Mouse (Mus musculus) thymus, adult 2 months (tissue): ENCODE data around the gene Sox18. TPM values are rescaled to one million over a fixed set of nuclear protein-coding genes. Genes with fewer than 3 reads are reported as not detected.
A peak's percentile ranks its signal among the peaks of the same experiment; 100 is the strongest.

ENCODE experiments used
- DNase-seq: peaks from one replicate; pipeline ENCODE4 v3.0.0; 2021
- H3K27ac ChIP-seq: fragments of 200-500 bp; 2 replicates; pipeline ENCODE4 v1.5.1; 2012; ENCODE audit warnings: low read length, control low read depth; ENCODE audit not compliant: control insufficient read depth, insufficient read depth
- H3K27me3 ChIP-seq: fragments of 200-500 bp; 2 replicates; pipeline ENCODE4 v1.6.1; 2012; ENCODE audit warnings: mild to moderate bottlenecking, low read length, moderate library complexity, mixed read lengths; ENCODE audit not compliant: control insufficient read depth, insufficient read depth
- H3K36me3 ChIP-seq: fragments of 200-500 bp; 2 replicates; pipeline ENCODE4 v1.6.1; 2012; ENCODE audit warnings: mild to moderate bottlenecking, low read length, moderate library complexity; ENCODE audit not compliant: control insufficient read depth, insufficient read depth
- H3K4me1 ChIP-seq: fragments of 200-500 bp; replicated peaks from 2 replicates; pipeline ENCODE4 v1.6.1; 2012; ENCODE audit warnings: low read length; ENCODE audit not compliant: control insufficient read depth, insufficient read depth
- H3K4me3 ChIP-seq: fragments of 200-500 bp; 2 replicates; pipeline ENCODE4 v1.5.1; 2012; ENCODE audit warnings: mild to moderate bottlenecking, low read length, control low read depth, moderate library complexity; ENCODE audit not compliant: control insufficient read depth, insufficient read depth
- CTCF ChIP-seq: fragments of 200-500 bp; IDR thresholded peaks from 2 replicates; pipeline ENCODE4 v1.5.1; 2012; ENCODE audit warnings: mild to moderate bottlenecking, control low read depth, low read length, moderate library complexity, borderline replicate concordance; ENCODE audit not compliant: control insufficient read depth, poor library complexity, insufficient read depth; ENCODE audit errors: extremely low read depth
- POLR2A ChIP-seq: fragments of 200-500 bp; IDR thresholded peaks from 2 replicates; pipeline ENCODE4 v1.6.1; 2012; ENCODE audit warnings: mild to moderate bottlenecking, low read length, control low read depth, moderate library complexity; ENCODE audit not compliant: control insufficient read depth, poor library complexity, insufficient read depth; ENCODE audit errors: extremely low read depth
- WGBS: fragments of 180-500 bp; shearing (Covaris S2); methylation state at CpG from one replicate; pipeline ENCODE4 v1.1.7; 2018; 5-methylcytosine and 5-hydroxymethylcytosine counted together
- polyA plus RNA-seq: library from polyadenylated mRNA; depleted of rRNA; stranded (reverse); fragments of >200 nt; gene quantifications from 2 replicates; pipeline ENCODE4 v1.2.3, GENCODE M21; 2012

Gene Sox18
- polyA plus RNA-seq, 1 experiment = 21.7 TPM

DNA sequence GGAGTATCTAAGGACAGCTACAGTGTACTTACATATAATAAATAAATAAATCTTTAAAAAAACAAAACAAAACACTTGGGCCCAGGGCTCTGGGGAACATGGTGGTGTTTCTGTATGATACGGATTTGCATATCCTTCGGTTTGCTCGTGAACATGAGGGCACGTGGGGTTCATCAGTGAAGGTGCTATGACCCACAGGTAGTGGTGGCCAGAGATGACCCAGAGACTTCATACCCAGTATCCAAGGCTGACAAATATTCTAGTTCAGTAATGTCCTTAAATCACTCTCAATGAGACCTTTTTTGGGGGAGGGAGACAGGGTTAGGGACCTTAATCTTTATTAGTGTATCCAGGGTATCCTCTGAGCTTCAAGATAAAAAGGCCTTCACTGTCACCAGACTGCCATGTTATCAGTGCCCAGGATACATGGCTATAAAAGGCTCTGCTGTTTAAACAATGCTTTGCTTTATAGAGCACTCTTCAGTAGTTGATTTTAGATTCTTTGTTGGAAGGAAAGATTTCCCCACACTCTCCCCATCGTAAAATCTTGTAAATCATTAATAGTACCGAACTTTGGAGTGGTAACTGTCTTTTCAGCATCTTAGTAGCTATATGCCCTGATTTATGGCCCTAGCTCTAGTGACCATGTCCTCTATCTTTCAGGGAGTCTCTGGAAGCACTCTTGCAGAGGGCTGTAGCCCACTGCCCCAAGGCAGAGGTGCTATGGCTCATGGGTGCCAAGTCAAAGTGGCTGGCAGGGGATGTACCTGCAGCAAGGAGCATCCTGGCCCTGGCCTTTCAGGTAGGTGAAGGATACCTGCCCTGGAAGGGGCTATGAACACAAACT is 24.6 kb downstream of the Sox18 start:
- H3K4me3 ChIP-seq = no peak overlapping the region
- H3K4me1 ChIP-seq = no peaks in the 10 kb centered on the region
- TF ChIP-seq CTCF (no peak), POLR2A (no peak)
- WGBS = 97% methylated on average over 6 of the region's 6 CpGs
- H3K27ac ChIP-seq = no peak overlapping the region
- no peak for DNase-seq
- H3K36me3 ChIP-seq = peaks cover 63% of the 10 kb centered on the region
- no peaks in the 10 kb centered on the region for H3K27me3 ChIP-seq

DNA sequence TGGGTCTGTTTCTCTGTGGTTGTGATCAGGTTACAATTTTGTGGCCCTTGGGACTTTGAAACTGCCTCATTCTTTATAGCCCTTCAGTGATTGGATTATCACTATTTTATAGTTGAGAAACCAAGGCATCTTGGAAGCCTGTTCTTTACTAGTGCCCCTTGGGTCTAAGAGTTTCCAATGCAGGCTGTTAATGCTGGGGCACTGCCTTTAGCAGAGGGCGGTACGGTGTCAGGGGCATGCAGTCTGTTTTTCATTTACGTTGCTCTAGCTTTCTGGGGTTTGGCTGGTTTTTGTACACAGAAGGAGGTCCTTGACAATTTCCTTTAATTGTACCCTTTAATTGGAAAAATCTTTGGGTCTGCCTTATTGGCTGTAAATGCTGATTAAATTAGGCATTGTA is 25.8 kb downstream of the Sox18 start:
- Histone ChIP-seq H3K4me1 (no peaks in the 10 kb centered on the region), H3K27me3 (no peaks in the 10 kb centered on the region), H3K36me3 (peaks cover 69% of the 10 kb centered on the region), H3K4me3 (no peak overlapping the region), H3K27ac (no peak overlapping the region)
- no peak for TF ChIP-seq POLR2A
- no peak for TF ChIP-seq CTCF
- DNase-seq = no peak
- WGBS = 98% methylated on average over 3 of the region's 3 CpGs

DNA sequence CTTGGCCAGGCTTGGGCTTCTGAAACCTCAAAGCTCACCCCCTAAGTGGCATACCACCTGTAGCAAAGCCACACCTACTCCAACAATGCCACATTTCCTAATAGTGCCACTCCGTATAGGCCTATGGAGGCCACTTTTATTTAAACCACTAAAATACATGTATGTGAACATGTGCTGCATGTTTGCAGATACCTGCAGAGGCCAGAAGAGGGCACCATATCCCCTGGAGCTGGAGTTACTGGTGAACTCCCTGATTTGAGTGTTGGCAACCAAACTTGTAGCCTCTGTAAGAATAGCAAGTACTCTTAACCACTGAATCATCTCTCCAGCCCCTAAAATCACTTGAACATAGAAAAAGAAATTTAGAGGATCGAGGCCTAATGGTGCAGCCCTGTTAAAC is 27.1 kb downstream of the Sox18 start:
- no peaks in the 10 kb centered on the region for H3K27me3 ChIP-seq
- peaks cover 69% of the 10 kb centered on the region for H3K36me3 ChIP-seq
- peak; percentile 45 for DNase-seq
- H3K27ac ChIP-seq = no peak overlapping the region
- H3K4me3 ChIP-seq = no peak overlapping the region
- no peaks in the 10 kb centered on the region for H3K4me1 ChIP-seq
- no peak for TF ChIP-seq CTCF
- TF ChIP-seq POLR2A = no peak
- 92% methylated on average over 2 of the region's 2 CpGs for WGBS

DNA sequence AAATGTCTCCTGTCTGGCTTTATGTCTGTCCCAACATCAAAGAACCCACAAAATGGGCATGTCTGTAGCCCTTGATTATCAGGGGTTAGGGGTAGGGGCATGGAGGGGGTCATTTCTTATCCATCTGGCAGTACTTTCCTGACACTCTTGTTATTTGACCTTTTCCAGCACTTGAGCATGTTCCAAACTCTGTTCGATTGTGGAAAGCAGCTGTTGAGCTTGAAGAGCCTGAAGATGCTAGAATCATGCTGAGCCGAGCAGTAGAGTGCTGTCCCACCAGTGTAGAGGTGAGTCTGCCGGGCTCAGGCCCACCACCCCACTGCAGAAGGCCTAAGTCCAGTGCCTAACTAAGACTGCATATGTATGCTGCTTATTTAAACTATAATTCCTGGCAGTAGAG is 35.6 kb downstream of the Sox18 start:
- H3K27me3 ChIP-seq = no peaks in the 10 kb centered on the region
- peaks cover 76% of the 10 kb centered on the region for H3K36me3 ChIP-seq
- no peak for TF ChIP-seq POLR2A
- no peak for TF ChIP-seq CTCF
- DNase-seq = no peak
- H3K27ac ChIP-seq = no peak overlapping the region
- H3K4me1 ChIP-seq = no peaks in the 10 kb centered on the region
- 95% methylated on average over 3 of the region's 3 CpGs for WGBS
- no peak overlapping the region for H3K4me3 ChIP-seq

DNA sequence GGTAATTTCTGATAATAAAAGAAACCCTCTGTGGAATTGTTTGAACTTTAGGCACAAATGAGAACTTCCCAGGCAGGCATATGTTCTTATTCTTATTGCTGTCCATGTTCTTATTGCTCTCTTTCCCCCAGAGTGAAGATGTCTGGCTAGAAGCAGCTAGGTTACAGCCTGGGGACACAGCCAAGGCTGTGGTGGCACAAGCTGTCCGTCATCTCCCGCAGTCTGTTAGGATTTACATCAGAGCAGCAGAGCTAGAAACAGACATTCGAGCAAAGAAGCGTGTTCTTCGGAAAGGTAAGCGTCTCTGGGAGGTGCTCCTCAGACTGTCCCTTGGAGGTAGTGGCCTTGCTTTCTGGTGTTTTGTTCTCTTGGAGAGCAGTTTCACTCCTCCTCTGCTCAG is 38.8 kb downstream of the Sox18 start:
- DNase-seq = no peak
- 98% methylated on average over 6 of the region's 6 CpGs for WGBS
- H3K36me3 ChIP-seq = peaks cover 60% of the 10 kb centered on the region
- peaks cover 2% of the 10 kb centered on the region; the same call in 1 of the 2 replicates for H3K4me1 ChIP-seq
- no peaks in the 10 kb centered on the region for H3K27me3 ChIP-seq
- TF ChIP-seq CTCF = no peak
- no peak for TF ChIP-seq POLR2A
- no peak overlapping the region for H3K4me3 ChIP-seq
- H3K27ac ChIP-seq = no peak overlapping the region

DNA sequence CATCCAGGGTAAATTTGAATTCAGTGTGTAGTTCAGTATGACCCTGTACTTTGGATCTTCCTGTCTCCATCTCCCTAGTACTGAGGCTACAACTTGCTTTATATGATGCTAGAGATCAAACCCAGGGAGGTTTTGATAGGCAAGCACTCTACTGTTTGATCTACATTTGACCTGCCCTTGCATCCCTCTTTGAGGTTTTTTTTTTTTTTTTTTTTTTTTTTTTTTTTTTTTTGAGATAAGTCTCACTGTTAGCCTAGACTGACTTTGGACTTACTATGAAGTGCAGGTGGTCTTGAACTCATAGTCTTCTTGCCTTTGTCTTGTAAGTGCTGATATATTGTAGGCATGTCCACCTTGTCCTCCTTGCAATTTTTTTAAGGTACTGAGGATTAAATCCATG is 43.0 kb downstream of the Sox18 start:
- H3K27me3 ChIP-seq = no peaks in the 10 kb centered on the region
- TF ChIP-seq POLR2A = no peak
- no peak for TF ChIP-seq CTCF
- peaks cover 2% of the 10 kb centered on the region; the same call in 1 of the 2 replicates for H3K4me1 ChIP-seq
- no peak for DNase-seq
- peaks cover 30% of the 10 kb centered on the region for H3K36me3 ChIP-seq
- no peak overlapping the region for H3K27ac ChIP-seq
- H3K4me3 ChIP-seq = no peak overlapping the region
